Mouse (Mus musculus) heart, postnatal 0 days (tissue): ENCODE measurements around the gene Ccser2. TPM values are rescaled to one million over a fixed set of nuclear protein-coding genes. Genes with fewer than 3 reads are reported as not detected.

ENCODE experiments used
- ATAC-seq: fragments of 200-750 bp; cut with Nextera tagmentation; 2 replicates; pipeline ENCODE4 v1.8.0; 2017; ENCODE audit warnings: low read depth, moderate number of reproducible peaks, moderate library complexity; ENCODE audit not compliant: insufficient read depth
- DNase-seq: peaks from one replicate; pipeline ENCODE4 v3.0.0-alpha.2; 2016; ENCODE audit warnings: low spot score
- H3K27ac ChIP-seq: fragments of 300-500 bp; sonication (generic); 2 replicates; pipeline ENCODE4 v1.5.1; 2014; ENCODE audit warnings: low read depth, mild to moderate bottlenecking
- H3K27me3 ChIP-seq: fragments of 300-500 bp; sonication (generic); 2 replicates; pipeline ENCODE4 v1.6.1; 2014; ENCODE audit warnings: low read length, mixed read lengths; ENCODE audit not compliant: control insufficient read depth, insufficient read depth
- H3K36me3 ChIP-seq: fragments of 300-500 bp; sonication (generic); replicated peaks from 2 replicates; pipeline ENCODE4 v1.6.1; 2014; ENCODE audit warnings: low read length, mixed read lengths; ENCODE audit not compliant: control insufficient read depth, insufficient read depth
- H3K4me1 ChIP-seq: fragments of 300-500 bp; sonication (generic); 2 replicates; pipeline ENCODE4 v1.6.1; 2014; ENCODE audit warnings: antibody characterized with exemption; ENCODE audit not compliant: control insufficient read depth, insufficient read depth
- H3K4me2 ChIP-seq: fragments of 300-500 bp; sonication (generic); 2 replicates; pipeline ENCODE4 v1.6.1; 2014; ENCODE audit warnings: low read depth, mild to moderate bottlenecking, low read length, moderate library complexity
- H3K4me3 ChIP-seq: fragments of 300-500 bp; sonication (generic); 2 replicates; pipeline ENCODE4 v1.5.1; 2014; ENCODE audit warnings: low read depth, low read length
- H3K9ac ChIP-seq: fragments of 300-500 bp; sonication (generic); replicated peaks from 2 replicates; pipeline ENCODE4 v1.6.1; 2014; ENCODE audit warnings: low read depth, low read length, mixed read lengths
- H3K9me3 ChIP-seq: fragments of 300-500 bp; sonication (generic); replicated peaks from 2 replicates; pipeline ENCODE4 v1.6.1; 2016; ENCODE audit warnings: low read length; ENCODE audit not compliant: control insufficient read depth
- CTCF ChIP-seq: IDR thresholded peaks from 2 replicates; pipeline ENCODE4 v1.5.1; 2016; ENCODE audit warnings: antibody characterized with exemption, control low read depth, low read depth
- EP300 ChIP-seq: IDR thresholded peaks from 2 replicates; pipeline ENCODE4 v1.6.1; 2016; ENCODE audit warnings: antibody characterized with exemption, low read depth
- WGBS: fragments of 180-500 bp; shearing (Covaris S2); extraction: QIAGEN DNeasy Blood & Tissue Kit; methylation state at CpG from one replicate; pipeline ENCODE4 v1.1.7; 2014; 5-methylcytosine and 5-hydroxymethylcytosine counted together
- polyA plus RNA-seq: library from polyadenylated mRNA; unstranded; fragments of >200 nt; fragmentation: Nextera tagmentation; extraction: Ambion mirVana; gene quantifications from 2 replicates; pipeline ENCODE4 v1.2.1, GENCODE M21; 2015
- total RNA-seq: library from RNA; depleted of rRNA; stranded (reverse); fragments of >200 nt; gene quantifications from 2 replicates; pipeline ENCODE4 v1.2.3, GENCODE M21; 2014; ENCODE audit warnings: low replicate concordance

The Ccser2 gene
- total and polyA plus RNA-seq, 2 experiments from 2014 or later: 49.8 to 74.1 TPM

- TF ChIP-seq CTCF (peak; percentile 78), EP300 (no peak)
- ATAC-seq: peak; percentile 33; the same call in 1 of the 2 replicates
- Histone ChIP-seq H3K27me3 (no peaks in the 10 kb centered on the region), H3K27ac (peak overlapping the region; percentile 49), H3K9me3 (no peaks in the 10 kb centered on the region), H3K4me1 (no peaks in the 10 kb centered on the region; the same call in 1 of the 2 replicates), H3K36me3 (peaks cover 20% of the 10 kb centered on the region), H3K9ac (no peak overlapping the region), H3K4me3 (no peak overlapping the region), H3K4me2 (no peak overlapping the region)
- 59% methylated on average over 7 of the region's 7 CpGs for WGBS
- DNase-seq: peak; percentile 83
Measured at GRCm38 (mm10) chr14:36937080-36937878, 31.3 kb downstream of the Ccser2 start.

GRCm38 (mm10) chr14:36932638-36933382 lies 35.8 kb downstream of the Ccser2 start:
- ATAC-seq (no peak), DNase-seq (no peak)
- H3K27me3 ChIP-seq: no peaks in the 10 kb centered on the region
- no peak overlapping the region for H3K4me2 ChIP-seq
- no peak overlapping the region for H3K9ac ChIP-seq
- H3K4me3 ChIP-seq: no peak overlapping the region
- no peaks in the 10 kb centered on the region for H3K9me3 ChIP-seq
- 63% methylated on average over 10 of the region's 10 CpGs for WGBS
- no peak for TF ChIP-seq CTCF
- no peak for TF ChIP-seq EP300
- no peaks in the 10 kb centered on the region; the same call in 1 of the 2 replicates for H3K4me1 ChIP-seq
- H3K27ac ChIP-seq: no peak overlapping the region
- peaks cover 6% of the 10 kb centered on the region; the same call in 1 of the 2 replicates for H3K36me3 ChIP-seq

GRCm38 (mm10) chr14:36932038-36932437 lies 36.5 kb downstream of the Ccser2 start:
- H3K27me3 ChIP-seq: no peaks in the 10 kb centered on the region
- no peaks in the 10 kb centered on the region for H3K9me3 ChIP-seq
- DNase-seq (no peak), ATAC-seq (no peak)
- H3K4me1 ChIP-seq: no peaks in the 10 kb centered on the region
- H3K27ac ChIP-seq: no peak overlapping the region
- no peak overlapping the region for H3K4me3 ChIP-seq
- no peak overlapping the region for H3K9ac ChIP-seq
- no peak for TF ChIP-seq EP300
- TF ChIP-seq CTCF: no peak
- H3K4me2 ChIP-seq: no peak overlapping the region
- H3K36me3 ChIP-seq: peaks cover 10% of the 10 kb centered on the region; the same call in 1 of the 2 replicates

- TF ChIP-seq CTCF (no peak), EP300 (no peak)
- no peak overlapping the region for H3K4me3 ChIP-seq
- H3K27me3 ChIP-seq: no peaks in the 10 kb centered on the region
- no peaks in the 10 kb centered on the region; the same call in none of the 2 replicates for H3K4me1 ChIP-seq
- no peak overlapping the region for H3K9ac ChIP-seq
- WGBS: 72% methylated on average over 3 of the region's 3 CpGs
- 0 out of 2 replicates have a peak, but pooled peaks cover 12% of the 10 kb centered on the region for H3K36me3 ChIP-seq
- ATAC-seq (no peak), DNase-seq (no peak)
- H3K9me3 ChIP-seq: no peaks in the 10 kb centered on the region
- no peak overlapping the region for H3K27ac ChIP-seq
- no peak overlapping the region for H3K4me2 ChIP-seq
Measured at GRCm38 (mm10) chr14:36923383-36923782, 45.2 kb downstream of the Ccser2 start.

- Histone ChIP-seq H3K27ac (no peak overlapping the region), H3K27me3 (no peaks in the 10 kb centered on the region), H3K4me2 (no peak overlapping the region), H3K4me3 (no peak overlapping the region), H3K36me3 (peaks cover 19% of the 10 kb centered on the region), H3K9ac (no peak overlapping the region), H3K9me3 (no peaks in the 10 kb centered on the region), H3K4me1 (peaks cover 5% of the 10 kb centered on the region)
- DNase-seq (no peak), ATAC-seq (no peak)
- WGBS: 79% methylated on average over 5 of the region's 5 CpGs
- TF ChIP-seq EP300: no peak
- TF ChIP-seq CTCF: no peak
Measured at GRCm38 (mm10) chr14:36921346-36922049, 47.1 kb downstream of the Ccser2 start.
